Mouse (Mus musculus): ENCODE results near the gene Csrp3.

DNA sequence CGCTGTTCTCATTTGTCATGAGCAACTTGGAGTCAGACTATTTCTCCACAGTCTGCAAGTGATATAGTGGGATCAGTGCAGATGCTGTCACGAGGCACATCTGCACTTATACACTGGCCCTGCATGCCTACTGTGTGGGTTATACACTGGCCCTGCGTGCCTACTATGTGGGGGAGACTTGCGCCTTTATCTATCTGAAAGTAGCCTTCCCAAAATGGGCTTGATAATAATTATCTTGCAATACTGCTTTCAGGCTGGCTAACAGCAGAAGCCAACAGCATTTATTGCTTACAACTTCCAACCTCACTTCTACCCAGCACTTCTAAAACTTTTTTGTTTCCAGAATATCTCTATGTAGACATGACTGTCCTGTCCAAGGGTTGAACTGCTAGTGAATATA, 14.0 kb upstream of the Csrp3 start:
- TF ChIP-seq ZMIZ1 (IDR thresholded peaks at IDR 0.05; ENCODE audit: low read depth, low read length): no peak
- TF ChIP-seq POLR2A (IDR thresholded peaks at IDR 0.05; ENCODE audit: low read depth, low read length): no peak
- no peak for TF ChIP-seq MAFK (IDR thresholded peaks at IDR 0.05; ENCODE audit: insufficient replicate concordance, low read length)
- no peak for TF ChIP-seq CTCF (conservative IDR thresholded peaks at IDR 0.05 in 1 of 2, IDR thresholded peaks at IDR 0.05 in 1 of 2; ENCODE audit: low read depth in 2 of 2, low read length in 2 of 2)
- no peak for TF ChIP-seq E2F4 (IDR thresholded peaks at IDR 0.05; ENCODE audit: insufficient replicate concordance, low read depth, low read length)
- no peak for TF ChIP-seq JUN (IDR thresholded peaks at IDR 0.05; ENCODE audit: insufficient read depth, low read depth, low read length)
- TF ChIP-seq MEF2A (IDR thresholded peaks at IDR 0.05; ENCODE audit: borderline replicate concordance, low read depth, low read length): no peak
- TF ChIP-seq GABPA (IDR thresholded peaks at IDR 0.05; ENCODE audit: insufficient replicate concordance, low read depth, low read length): no peak
- no peak for TF ChIP-seq EP300 (IDR thresholded peaks at IDR 0.05; ENCODE audit: low read length)
- TF ChIP-seq TCF12 (IDR thresholded peaks at IDR 0.05; ENCODE audit: low read depth, low read length): no peak
- TF ChIP-seq RAD21 (IDR thresholded peaks at IDR 0.05; ENCODE audit: low read depth, low read length): no peak

Data from CH12.LX (cell line).